Mouse (Mus musculus) CD4-positive helper T cell, adult 2 months (primary cell): ENCODE results near the gene Serac1.

Source experiments
- DNase-seq: peaks from one replicate; pipeline ENCODE4 v3.0.0-alpha.2; 2012; ENCODE audit warnings: low read depth, missing footprints, low spot score

The Serac1 gene

DNA sequence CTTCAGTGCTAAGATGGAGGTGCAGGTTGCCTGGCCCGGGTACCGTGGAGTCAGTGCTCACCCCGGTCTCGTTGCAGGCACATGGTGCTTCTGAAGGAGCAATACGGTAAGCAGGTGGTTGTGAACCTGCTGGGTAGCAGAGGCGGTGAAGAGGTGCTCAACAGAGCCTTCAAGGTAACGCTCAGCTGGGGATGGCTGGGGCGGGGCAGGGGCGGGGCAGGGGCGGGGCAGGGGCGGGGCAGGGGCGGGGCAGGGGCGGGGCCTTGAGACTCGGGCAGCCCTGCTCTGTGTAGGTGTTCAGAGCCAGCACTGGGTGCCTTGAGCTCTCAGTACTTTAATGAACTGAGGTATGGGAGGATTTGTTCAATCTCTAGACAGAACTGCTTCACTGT, 74.3 kb downstream of the Serac1 start:
- peak; percentile 45 for DNase-seq

DNA sequence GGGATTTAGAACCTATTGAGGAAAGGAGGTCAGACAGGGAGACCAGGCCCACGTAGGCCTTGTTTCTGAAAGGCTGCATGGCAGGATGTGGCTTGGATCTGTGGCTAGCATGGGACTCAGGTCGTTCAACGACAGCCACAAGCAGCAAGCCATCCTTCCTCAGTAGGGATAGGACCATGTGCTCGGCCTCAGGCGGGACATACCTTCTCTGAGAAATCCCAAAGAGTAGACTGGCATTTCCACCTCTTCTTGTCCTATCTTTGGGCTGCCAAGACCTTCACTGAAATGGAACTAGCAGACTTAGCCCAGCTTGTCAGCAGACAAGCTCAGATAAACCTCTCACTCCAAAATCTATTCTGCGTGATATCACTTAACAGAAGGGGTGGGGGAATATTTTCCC, 75.9 kb downstream of the Serac1 start:
- DNase-seq, result no peak

DNA sequence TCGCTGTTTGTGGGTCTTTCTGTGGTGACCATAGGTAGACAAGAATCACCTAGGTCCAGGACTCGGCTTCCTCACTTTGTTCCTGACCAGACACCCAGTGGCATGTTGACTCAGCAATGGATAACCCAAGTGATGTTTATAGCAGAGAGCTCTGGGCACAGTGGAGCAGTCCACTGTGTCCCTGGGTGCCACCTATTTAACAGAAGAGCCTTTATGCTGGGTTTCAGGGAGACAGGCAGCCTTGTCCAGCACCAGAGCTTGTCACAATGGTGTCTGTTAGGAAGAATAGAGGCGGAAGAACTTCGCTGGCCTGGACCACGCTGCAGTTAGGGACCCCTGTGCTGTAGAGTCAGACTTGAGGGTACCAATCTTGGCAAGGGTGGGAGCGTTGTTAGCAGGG, 77.0 kb downstream of the Serac1 start:
- no peak for DNase-seq

DNA sequence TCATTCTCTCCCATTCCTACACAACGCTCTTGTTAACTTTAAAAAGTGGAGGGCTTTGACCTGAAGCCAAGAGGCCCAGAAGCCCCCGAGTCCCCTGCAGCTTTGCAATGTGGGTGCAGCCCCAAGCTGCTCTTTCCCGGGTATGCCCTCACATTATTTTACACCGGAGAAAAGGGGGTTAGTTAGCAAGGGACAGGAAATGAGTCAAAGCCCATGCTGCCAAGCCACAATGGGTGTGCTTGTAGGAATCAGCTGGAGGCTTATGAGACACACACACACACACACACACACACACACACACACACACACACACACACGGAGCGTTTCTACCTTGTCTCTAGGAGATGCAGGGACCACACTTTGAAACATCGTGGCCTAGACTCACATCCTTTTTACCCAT, 77.7 kb downstream of the Serac1 start:
- DNase-seq, result peak; percentile 23

DNA sequence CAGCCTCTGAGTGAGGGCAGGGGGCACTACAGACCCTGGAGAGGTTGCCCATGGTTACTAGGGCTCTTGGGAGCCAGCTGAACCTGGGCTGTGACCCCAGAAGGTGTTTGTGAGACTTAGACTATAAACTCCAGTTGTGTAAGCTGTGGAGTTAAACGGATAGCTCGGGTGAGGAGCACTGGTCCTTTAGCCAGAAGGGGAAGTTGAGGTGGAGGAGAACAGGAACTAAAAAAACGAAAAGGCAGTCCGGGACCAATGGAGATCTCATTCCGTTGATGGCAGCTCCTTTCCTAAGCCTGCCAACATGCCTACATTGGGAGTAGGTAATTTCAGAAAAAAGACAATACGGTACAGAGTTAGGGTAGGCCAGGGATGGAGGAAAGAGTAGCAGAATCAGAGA, 78.2 kb downstream of the Serac1 start:
- no peak for DNase-seq

DNA sequence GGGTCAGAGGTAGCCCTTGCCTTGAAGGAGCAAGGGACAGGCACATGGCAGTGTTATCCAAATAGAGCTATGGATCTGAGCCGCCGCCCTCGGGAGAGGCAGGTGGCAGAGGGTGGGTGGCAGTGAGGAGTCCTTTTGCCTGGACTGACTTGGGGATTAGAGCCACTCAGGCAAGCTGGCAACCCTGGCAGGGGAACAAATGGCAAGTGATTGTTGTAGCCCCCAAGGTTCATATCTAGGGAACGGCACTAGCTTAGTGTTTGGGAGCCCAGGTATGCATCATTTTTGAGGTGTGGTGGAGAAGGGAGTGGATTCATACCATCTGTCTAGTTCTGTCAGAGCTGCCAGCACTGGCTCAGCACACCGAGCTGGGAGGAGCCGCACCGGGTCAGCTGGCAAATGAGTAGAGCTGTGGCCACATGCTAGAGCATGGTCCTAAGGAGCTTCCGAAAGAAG, 78.6 kb downstream of the Serac1 start:
- DNase-seq, result no peak

DNA sequence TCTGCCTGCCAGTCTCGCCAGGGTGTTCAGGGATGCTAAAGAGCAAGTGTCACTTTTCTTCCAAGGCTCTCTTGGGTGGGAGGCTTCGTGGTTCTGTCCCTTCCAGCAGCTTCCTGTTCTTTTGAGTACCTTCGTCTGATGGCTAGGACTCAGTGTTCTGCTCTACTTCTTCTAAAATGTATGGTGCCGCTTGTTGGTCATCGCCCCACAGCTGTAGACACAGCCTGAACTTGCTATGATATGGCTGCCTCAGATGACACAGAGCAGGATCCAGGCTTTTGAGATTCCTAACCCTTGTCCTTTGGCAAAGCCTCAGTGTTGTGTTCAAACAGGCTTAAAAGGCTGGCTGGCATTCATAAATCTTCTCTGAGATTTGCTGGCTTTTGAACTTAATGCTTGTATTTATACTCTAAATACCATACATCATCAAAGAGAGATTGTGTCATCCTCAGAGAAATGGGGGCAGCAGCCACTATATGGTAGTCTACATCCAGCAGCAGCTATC, 80.5 kb downstream of the Serac1 start:
- DNase-seq, result no peak

DNA sequence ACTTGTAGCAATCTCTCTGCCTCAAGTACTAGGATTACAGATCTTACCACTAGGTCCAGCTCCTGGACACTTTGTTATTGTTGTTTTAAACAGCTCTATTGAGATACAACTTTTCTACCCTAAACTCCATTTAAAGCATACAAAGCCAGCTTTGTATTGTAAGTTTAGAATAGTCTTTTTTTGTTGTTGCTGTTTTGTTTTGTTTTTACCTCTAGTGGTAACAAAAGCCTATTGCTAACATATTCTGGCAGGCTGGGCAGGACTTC, 81.4 kb downstream of the Serac1 start:
- DNase-seq, result no peak

DNA sequence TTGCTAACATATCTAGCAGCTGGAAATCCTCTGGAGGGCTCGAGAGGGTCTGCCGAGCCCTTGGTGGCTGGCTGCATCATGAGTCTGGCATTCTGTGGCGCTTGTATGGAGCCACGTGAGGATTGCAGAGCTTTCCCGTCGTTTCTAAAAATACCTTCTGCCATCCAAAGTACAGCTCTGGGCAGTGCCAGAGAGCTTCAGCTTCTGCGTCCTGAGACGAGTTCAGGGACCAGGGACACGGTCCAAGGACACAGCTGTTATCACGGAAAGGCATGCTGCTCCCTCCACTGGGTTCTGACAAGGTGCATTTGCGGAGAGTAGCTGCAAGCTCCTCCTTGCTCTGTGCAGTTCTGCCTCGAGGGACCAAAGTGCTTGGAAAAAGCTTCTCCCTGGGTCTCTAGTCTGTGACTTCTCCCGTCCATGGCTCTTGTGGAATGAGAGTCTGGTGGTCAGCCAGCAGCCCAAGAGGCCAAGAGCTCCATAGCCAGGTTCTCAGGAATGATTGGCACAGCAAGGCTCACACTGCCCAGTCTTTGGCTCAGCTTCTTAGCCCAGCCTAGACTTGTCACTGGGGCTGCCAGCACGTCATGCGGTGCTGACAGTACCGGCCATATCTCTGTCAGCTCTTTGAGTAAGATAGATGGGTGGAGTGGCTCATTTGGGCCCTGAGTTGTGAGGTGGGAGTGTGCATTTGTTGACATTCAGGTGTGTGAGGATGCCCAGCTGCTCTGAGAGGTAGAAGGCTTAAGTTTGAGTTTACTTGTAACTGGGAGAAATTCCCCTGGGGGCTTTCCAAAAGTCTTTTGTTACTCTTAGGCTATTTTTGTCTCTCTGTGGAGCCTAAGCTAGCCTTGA, 81.9 kb downstream of the Serac1 start:
- DNase-seq, result no peak

DNA sequence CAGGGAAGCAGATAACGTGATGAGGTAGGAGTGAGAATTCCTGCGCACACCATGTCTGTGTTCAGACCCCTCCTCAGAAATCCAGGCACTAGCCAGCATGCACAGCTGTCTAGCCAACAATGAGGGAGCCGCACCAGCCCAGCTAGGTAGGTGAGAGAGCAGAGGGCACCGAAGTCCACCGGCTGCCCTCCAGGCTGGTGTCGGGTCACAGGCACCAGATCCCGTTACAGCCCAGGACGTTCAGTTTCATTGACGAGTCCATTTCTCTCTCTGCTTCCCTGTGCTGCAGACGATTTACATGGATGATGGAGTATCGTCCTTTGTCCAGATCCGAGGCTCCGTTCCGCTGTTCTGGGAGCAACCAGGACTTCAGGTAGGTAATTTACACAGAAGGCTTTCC, 83.0 kb downstream of the Serac1 start:
- DNase-seq, result no peak

DNA sequence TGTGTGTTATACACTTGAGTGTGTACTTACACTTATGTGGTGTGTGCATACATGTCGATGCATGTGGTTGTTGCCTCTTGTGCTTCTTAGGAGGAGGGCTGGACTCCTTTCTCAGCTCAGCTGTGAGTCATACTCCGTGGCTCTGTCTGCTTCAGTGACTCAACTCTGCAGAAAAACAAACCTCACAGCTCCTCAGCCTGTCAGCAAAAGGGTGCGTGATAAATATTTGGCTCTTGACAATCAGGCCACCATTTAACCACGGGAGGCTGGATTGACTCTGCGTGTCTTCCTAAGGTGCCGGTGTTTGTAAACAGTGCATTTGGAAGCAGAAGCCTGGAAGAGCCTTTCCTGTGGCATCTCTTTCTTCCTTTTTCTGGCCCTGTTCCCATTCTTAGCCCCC, 84.9 kb downstream of the Serac1 start:
- DNase-seq, result no peak

DNA sequence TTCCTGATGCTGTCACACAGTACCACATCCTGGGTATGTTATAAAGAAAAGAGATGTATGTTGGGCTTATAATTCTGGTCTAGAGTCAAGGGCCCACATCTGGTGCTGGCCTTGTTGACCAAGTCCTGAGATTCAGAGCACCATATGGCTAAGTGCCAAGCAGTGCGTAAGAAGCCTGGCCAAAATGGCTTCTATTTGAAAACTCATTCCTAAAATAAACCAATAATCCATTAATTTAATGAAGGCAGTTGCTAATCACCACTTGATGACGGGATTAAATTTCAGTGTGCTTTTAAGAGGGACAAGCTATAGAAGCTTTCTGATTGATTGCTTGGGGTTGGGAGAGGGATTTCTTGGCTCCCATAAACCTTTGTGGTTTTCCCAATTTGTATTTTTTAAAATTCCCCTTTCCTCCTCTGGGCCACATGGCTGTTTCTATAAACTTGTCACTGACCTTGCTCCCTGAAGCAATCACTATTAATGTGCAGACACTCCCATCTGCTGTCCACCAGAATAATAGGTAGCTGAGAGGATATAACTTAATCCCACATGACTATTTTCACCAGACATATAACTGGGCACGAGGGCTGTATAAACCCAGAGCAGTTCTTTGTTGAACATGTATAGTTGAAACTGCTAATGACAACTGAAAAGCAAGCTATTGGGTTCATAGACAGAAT, 85.8 kb downstream of the Serac1 start:
- DNase-seq, result no peak

DNA sequence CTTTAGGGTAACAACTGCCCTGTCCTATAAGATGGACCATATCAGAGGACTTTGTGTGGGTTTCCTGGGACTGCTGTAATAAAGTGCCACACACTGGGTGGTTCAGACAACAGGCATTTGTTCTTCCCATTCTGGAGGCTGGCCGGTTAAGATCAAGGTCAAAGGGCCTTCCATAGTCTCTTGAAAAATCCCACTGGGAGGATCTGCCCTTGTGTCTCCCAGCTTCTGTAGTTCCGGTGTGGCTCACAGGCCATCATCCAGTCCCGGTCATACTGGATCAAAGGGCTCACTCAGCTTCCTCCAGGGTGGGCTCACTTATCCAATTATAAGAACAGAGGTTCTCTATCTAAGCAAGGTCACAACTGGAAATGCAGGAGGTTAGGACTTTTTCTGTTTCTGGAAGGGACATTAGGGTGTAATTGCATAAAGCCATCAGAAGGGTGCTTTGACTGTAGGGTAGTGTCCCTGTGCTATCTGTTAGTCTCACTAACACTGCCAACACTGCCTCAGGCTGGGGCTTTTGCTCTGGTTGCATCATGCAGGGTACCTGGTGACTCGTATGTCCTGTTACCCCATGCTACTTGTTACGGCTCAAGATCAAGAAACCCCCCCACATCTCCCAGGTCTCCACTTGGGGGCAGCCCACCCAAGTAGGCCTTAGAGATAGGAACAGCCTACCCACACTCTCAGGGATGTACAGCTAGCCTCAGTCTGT, 86.5 kb downstream of the Serac1 start:
- DNase-seq, result no peak
